Mouse (Mus musculus) myocyte (in vitro differentiated cells): ENCODE measurements around the gene Mogat2. TPM values are rescaled to one million over a fixed set of nuclear protein-coding genes. Genes with fewer than 3 reads are reported as not detected.

Experiments used
- H3K27me3 ChIP-seq: one replicate; pipeline ENCODE4 v1.6.1; 2011; ENCODE audit not compliant: control insufficient read depth, insufficient read depth, insufficient read length
- H3K36me3 ChIP-seq: one replicate; pipeline ENCODE4 v1.6.1; 2011; ENCODE audit not compliant: control insufficient read depth, insufficient read depth
- H3K4me2 ChIP-seq: one replicate; pipeline ENCODE4 v1.6.1; 2011; ENCODE audit warnings: low read depth, control low read depth
- H3K4me3 ChIP-seq: one replicate; pipeline ENCODE4 v1.5.1; 2011; ENCODE audit warnings: mild to moderate bottlenecking, control low read depth, moderate library complexity
- H3K79me2 ChIP-seq: one replicate; pipeline ENCODE4 v1.6.1; 2011; ENCODE audit not compliant: control insufficient read depth, insufficient read depth
- H3ac ChIP-seq: one replicate; pipeline ENCODE4 v1.6.1; 2011; ENCODE audit not compliant: control insufficient read depth, insufficient read length
- CEBPB ChIP-seq: IDR thresholded peaks from 2 replicates; pipeline ENCODE4 v1.6.1; 2011; ENCODE audit warnings: mild to moderate bottlenecking, moderate library complexity; ENCODE audit not compliant: poor library complexity, insufficient read depth, severe bottlenecking
- E2F4 ChIP-seq: IDR thresholded peaks from one replicate; pipeline ENCODE4 v1.6.1; 2011; ENCODE audit warnings: mild to moderate bottlenecking, control low read depth, moderate library complexity; ENCODE audit not compliant: insufficient read depth
- MAX ChIP-seq: IDR thresholded peaks from one replicate; pipeline ENCODE4 v1.6.1; 2011; ENCODE audit warnings: low read depth, mild to moderate bottlenecking, control low read depth
- MYOD1 ChIP-seq, 3 experiments: IDR thresholded peaks; one replicate each; pipeline ENCODE4 v1.6.1; 2011; ENCODE audit warnings: control low read depth in 2 of 3, low read depth in 2 of 3, mild to moderate bottlenecking in 2 of 3, moderate library complexity in 1 of 3; ENCODE audit not compliant: insufficient read length in 2 of 3, control insufficient read depth in 1 of 3
- MYOG ChIP-seq, 3 experiments: IDR thresholded peaks; one replicate each; pipeline ENCODE4 v1.6.1; 2011; ENCODE audit warnings: control low read depth in 2 of 3, low read depth in 2 of 3, mild to moderate bottlenecking in 2 of 3; ENCODE audit not compliant: insufficient read length in 2 of 3, control insufficient read depth in 1 of 3, insufficient read depth in 1 of 3
- POLR2A ChIP-seq: IDR thresholded peaks from one replicate; pipeline ENCODE4 v1.6.1; 2011; ENCODE audit warnings: low read depth, mild to moderate bottlenecking, control low read depth, moderate library complexity; ENCODE audit not compliant: insufficient read length
- POLR2AphosphoS2 ChIP-seq: IDR thresholded peaks from one replicate; pipeline ENCODE4 v1.6.1; 2011; ENCODE audit warnings: low read depth, control low read depth; ENCODE audit not compliant: insufficient read length
- REST ChIP-seq: IDR thresholded peaks from one replicate; pipeline ENCODE4 v1.6.1; 2011; ENCODE audit warnings: mild to moderate bottlenecking, control low read depth, moderate library complexity; ENCODE audit not compliant: insufficient read depth, insufficient read length
- SRF ChIP-seq: IDR thresholded peaks from one replicate; pipeline ENCODE4 v1.6.1; 2011; ENCODE audit warnings: low read depth; ENCODE audit not compliant: control insufficient read depth, insufficient read length
- TCF12 ChIP-seq: IDR thresholded peaks from one replicate; pipeline ENCODE4 v1.6.1; 2011; ENCODE audit warnings: mild to moderate bottlenecking, control low read depth; ENCODE audit not compliant: poor library complexity, insufficient read depth, severe bottlenecking
- TCF3 ChIP-seq: IDR thresholded peaks from one replicate; pipeline ENCODE4 v1.6.1; 2011; ENCODE audit warnings: low read depth, control low read depth; ENCODE audit not compliant: insufficient read length
- USF1 ChIP-seq: IDR thresholded peaks from one replicate; pipeline ENCODE4 v1.6.1; 2011; ENCODE audit warnings: low read depth, mild to moderate bottlenecking, control low read depth, moderate library complexity
- polyA plus RNA-seq: library from polyadenylated mRNA; unstranded; fragments of >200 nt; fragmentation: generic; extraction: Trizol; gene quantifications from one replicate; pipeline ENCODE4 v1.2.1, GENCODE M21; 2012; ENCODE audit warnings: missing spikeins

The Mogat2 gene
- polyA plus RNA-seq, 1 experiment, result 1.9 TPM

GRCm38 (mm10) chr7:99275131-99275530 is 36.7 kb upstream of the Mogat2 start:
- Histone ChIP-seq H3ac (no peak overlapping the region), H3K4me3 (no peak overlapping the region), H3K36me3 (no peaks in the 10 kb centered on the region), H3K79me2 (peaks cover 30% of the 10 kb centered on the region), H3K27me3 (no peaks in the 10 kb centered on the region), H3K4me2 (no peak overlapping the region)
- TF ChIP-seq E2F4 (no peak), SRF (no peak), MYOD1 (IDR thresholded peaks at IDR 0.05; ENCODE audit: control insufficient read depth in 1 of 3, insufficient read length in 2 of 3, low read depth in 2 of 3) (no peak), POLR2A (no peak), USF1 (no peak), TCF3 (no peak), MAX (no peak), CEBPB (no peak), TCF12 (no peak), POLR2AphosphoS2 (no peak), REST (no peak), MYOG (IDR thresholded peaks at IDR 0.05; ENCODE audit: control insufficient read depth in 1 of 3, insufficient read depth in 1 of 3, insufficient read length in 2 of 3, low read depth in 2 of 3) (no peak)

- H3K4me2 ChIP-seq, result peak overlapping the region; percentile 83
- no peak overlapping the region for H3ac ChIP-seq
- H3K36me3 ChIP-seq, result no peaks in the 10 kb centered on the region
- TF ChIP-seq POLR2AphosphoS2, result no peak
- no peak overlapping the region for H3K4me3 ChIP-seq
- H3K27me3 ChIP-seq, result no peaks in the 10 kb centered on the region
- H3K79me2 ChIP-seq, result peaks cover 33% of the 10 kb centered on the region
These were observed 33.2 kb upstream of the Mogat2 start for GRCm38 (mm10) chr7:99271630-99272029.

GRCm38 (mm10) chr7:99268951-99269945 is 30.8 kb upstream of the Mogat2 start:
- Histone ChIP-seq H3K27me3 (no peaks in the 10 kb centered on the region), H3K79me2 (peaks cover 23% of the 10 kb centered on the region), H3K4me3 (peak overlapping the region; percentile 46), H3ac (peak overlapping the region; percentile 3), H3K36me3 (no peaks in the 10 kb centered on the region), H3K4me2 (peak overlapping the region; percentile 83)
- TF ChIP-seq MYOD1 (IDR thresholded peaks at IDR 0.05; ENCODE audit: control insufficient read depth in 1 of 3, insufficient read length in 2 of 3, low read depth in 2 of 3), result no peak
- no peak for TF ChIP-seq MYOG (IDR thresholded peaks at IDR 0.05; ENCODE audit: control insufficient read depth in 1 of 3, insufficient read depth in 1 of 3, insufficient read length in 2 of 3, low read depth in 2 of 3)
- TF ChIP-seq POLR2AphosphoS2, result no peak
- TF ChIP-seq MAX, result no peak
- TF ChIP-seq E2F4, result no peak
- TF ChIP-seq SRF, result no peak
- TF ChIP-seq POLR2A, result peak; percentile 52

GRCm38 (mm10) chr7:99268506-99268900 is 30.1 kb upstream of the Mogat2 start:
- H3K4me3 ChIP-seq, result peak overlapping the region; percentile 46
- H3ac ChIP-seq, result peak overlapping the region; percentile 3
- no peak for TF ChIP-seq TCF3
- no peak for TF ChIP-seq MYOG (IDR thresholded peaks at IDR 0.05; ENCODE audit: control insufficient read depth in 1 of 3, insufficient read depth in 1 of 3, insufficient read length in 2 of 3, low read depth in 2 of 3)
- no peak for TF ChIP-seq MAX
- no peak for TF ChIP-seq REST
- TF ChIP-seq POLR2A, result no peak
- no peak for TF ChIP-seq SRF
- no peak for TF ChIP-seq MYOD1 (IDR thresholded peaks at IDR 0.05; ENCODE audit: control insufficient read depth in 1 of 3, insufficient read length in 2 of 3, low read depth in 2 of 3)
- TF ChIP-seq E2F4, result no peak
- no peak for TF ChIP-seq USF1
- no peak for TF ChIP-seq TCF12
- TF ChIP-seq CEBPB, result no peak
- TF ChIP-seq POLR2AphosphoS2, result no peak
- H3K36me3 ChIP-seq, result no peaks in the 10 kb centered on the region
- peak overlapping the region; percentile 83 for H3K4me2 ChIP-seq
- H3K27me3 ChIP-seq, result no peaks in the 10 kb centered on the region
- H3K79me2 ChIP-seq, result peaks cover 23% of the 10 kb centered on the region
